Mouse (Mus musculus) heart, adult 2 months (tissue): ENCODE measurements around the gene Smg1. TPM values are rescaled to one million over a fixed set of nuclear protein-coding genes. Genes with fewer than 3 reads are reported as not detected.

Experiments used
- DNase-seq, 2 experiments: peaks; one replicate each; pipeline ENCODE4 v3.0.0; 2021
- H3K27ac ChIP-seq: fragments of 200-600 bp; 2 replicates; pipeline ENCODE4 v1.8.1; 2022
- H3K27me3 ChIP-seq: fragments of 200-500 bp; 2 replicates; pipeline ENCODE4 v1.6.1; 2012; ENCODE audit warnings: mild to moderate bottlenecking, low read length, inconsistent platforms, mixed read lengths; ENCODE audit not compliant: control insufficient read depth, insufficient read depth
- H3K36me3 ChIP-seq: fragments of 200-500 bp; 2 replicates; pipeline ENCODE4 v1.6.1; 2012; ENCODE audit warnings: low read length, inconsistent platforms; ENCODE audit not compliant: control insufficient read depth, insufficient read depth
- H3K4me1 ChIP-seq: fragments of 200-500 bp; 2 replicates; pipeline ENCODE4 v1.6.1; 2011; ENCODE audit warnings: low read length; ENCODE audit not compliant: control insufficient read depth, insufficient read depth
- H3K4me3 ChIP-seq: fragments of 200-600 bp; 2 replicates; pipeline ENCODE4 v1.8.1; 2022
- H3K79me2 ChIP-seq: fragments of 200-500 bp; replicated peaks from 2 replicates; pipeline ENCODE4 v1.6.1; 2012; ENCODE audit warnings: mild to moderate bottlenecking, inconsistent platforms, low read length, moderate library complexity, mixed read lengths; ENCODE audit not compliant: control insufficient read depth, insufficient read depth
- H3K9ac ChIP-seq: fragments of 200-500 bp; 2 replicates; pipeline ENCODE4 v1.6.1; 2012; ENCODE audit warnings: low read depth, mild to moderate bottlenecking, control low read depth, inconsistent platforms, low read length, mixed read lengths
- CTCF ChIP-seq: fragments of 200-600 bp; IDR thresholded peaks from 2 replicates; pipeline ENCODE4 v1.8.1; 2022; ENCODE audit warnings: antibody characterized with exemption, mild to moderate bottlenecking, moderate library complexity
- EP300 ChIP-seq: fragments of 200-500 bp; IDR thresholded peaks from 2 replicates; pipeline ENCODE4 v1.6.1; 2011; ENCODE audit warnings: low read depth, low read length, control low read depth; ENCODE audit not compliant: insufficient read depth
- POLR2A ChIP-seq: fragments of 200-500 bp; IDR thresholded peaks from 2 replicates; pipeline ENCODE4 v1.6.1; 2011; ENCODE audit warnings: mild to moderate bottlenecking, low read depth, low read length, control low read depth; ENCODE audit not compliant: insufficient read depth
- WGBS: fragments of 180-500 bp; shearing (Covaris S2); methylation state at CpG from one replicate; pipeline ENCODE4 v1.1.7; 2018; 5-methylcytosine and 5-hydroxymethylcytosine counted together
- intact Hi-C: fragments of 180-260 bp; cut with DNase I; formaldehyde crosslinking; loops from one replicate; pipeline ENCODE4 v1.15.1; 2025
- polyA plus RNA-seq: library from polyadenylated mRNA; depleted of rRNA; stranded (reverse); fragments of >200 nt; gene quantifications from 2 replicates; pipeline ENCODE4 v1.2.3, GENCODE M21; 2012
- total RNA-seq, 2 experiments: library from RNA; stranded (reverse); gene quantifications; 2 replicates each; pipeline ENCODE4 v1.2.3; 2021

The Smg1 gene
- total and polyA plus RNA-seq, 3 experiments = 12.6 to 32.4 (median 31.3) TPM

- no peak for TF ChIP-seq EP300
- no peak for TF ChIP-seq POLR2A
- TF ChIP-seq CTCF = no peak
- Histone ChIP-seq H3K79me2 (no peaks in the 10 kb centered on the region), H3K27me3 (no peaks in the 10 kb centered on the region), H3K36me3 (no peaks in the 10 kb centered on the region), H3K4me3 (no peak overlapping the region), H3K4me1 (no peaks in the 10 kb centered on the region), H3K27ac (no peak overlapping the region), H3K9ac (no peak overlapping the region)
- no peak for DNase-seq
- 46% methylated on average over 5 of the region's 5 CpGs for WGBS
- intact Hi-C loops = no loop called here
Measured at GRCm38 (mm10) chr7:118262409-118262808, 18.9 kb upstream of the Smg1 start.

DNA sequence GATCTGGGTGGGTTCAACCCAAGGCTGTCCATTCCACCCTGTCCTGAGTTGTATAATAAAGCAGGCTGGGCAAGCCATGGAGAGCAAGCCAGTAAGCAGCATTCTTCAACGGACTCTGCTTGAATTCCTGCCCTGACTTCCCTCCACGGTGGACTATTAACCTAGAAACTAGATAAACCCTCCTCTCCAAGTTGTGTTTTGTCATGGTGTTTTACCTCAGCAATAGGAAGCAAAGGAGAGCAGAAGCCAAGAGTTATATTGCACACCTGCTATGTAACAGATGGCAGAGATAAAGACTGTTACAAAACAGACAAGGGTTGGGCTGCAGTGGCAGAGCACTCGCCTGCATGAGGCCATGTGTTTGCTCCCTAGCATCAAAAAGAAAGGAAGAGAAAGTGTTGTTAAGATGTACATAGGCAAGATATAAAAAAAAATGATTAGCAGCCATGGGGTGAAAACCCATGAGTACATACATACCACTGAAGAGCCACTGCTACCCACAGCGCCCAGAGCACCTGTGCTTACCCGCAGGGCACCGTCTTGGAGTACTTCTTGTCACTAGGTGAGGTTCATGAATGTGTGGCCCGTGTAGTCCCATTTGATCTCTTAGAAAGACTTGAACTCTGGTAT is 16.3 kb upstream of the Smg1 start:
- TF ChIP-seq CTCF (no peak), EP300 (no peak), POLR2A (no peak)
- Histone ChIP-seq H3K27ac (no peak overlapping the region), H3K36me3 (no peaks in the 10 kb centered on the region), H3K79me2 (no peaks in the 10 kb centered on the region), H3K9ac (no peak overlapping the region), H3K4me1 (no peaks in the 10 kb centered on the region), H3K27me3 (no peaks in the 10 kb centered on the region), H3K4me3 (no peak overlapping the region)
- no peak for DNase-seq
- intact Hi-C loops = no loop called here
- 88% methylated on average over 7 of the region's 7 CpGs for WGBS

- Histone ChIP-seq H3K4me1 (no peaks in the 10 kb centered on the region; the same call in 1 of the 2 replicates), H3K79me2 (no peaks in the 10 kb centered on the region), H3K9ac (no peak overlapping the region), H3K36me3 (no peaks in the 10 kb centered on the region), H3K4me3 (no peak overlapping the region), H3K27ac (no peak overlapping the region), H3K27me3 (no peaks in the 10 kb centered on the region)
- no peak for DNase-seq
- TF ChIP-seq CTCF (no peak), EP300 (no peak), POLR2A (no peak)
- intact Hi-C loops = no loop called here
Measured at GRCm38 (mm10) chr7:118258451-118258850, 15.0 kb upstream of the Smg1 start.

DNA sequence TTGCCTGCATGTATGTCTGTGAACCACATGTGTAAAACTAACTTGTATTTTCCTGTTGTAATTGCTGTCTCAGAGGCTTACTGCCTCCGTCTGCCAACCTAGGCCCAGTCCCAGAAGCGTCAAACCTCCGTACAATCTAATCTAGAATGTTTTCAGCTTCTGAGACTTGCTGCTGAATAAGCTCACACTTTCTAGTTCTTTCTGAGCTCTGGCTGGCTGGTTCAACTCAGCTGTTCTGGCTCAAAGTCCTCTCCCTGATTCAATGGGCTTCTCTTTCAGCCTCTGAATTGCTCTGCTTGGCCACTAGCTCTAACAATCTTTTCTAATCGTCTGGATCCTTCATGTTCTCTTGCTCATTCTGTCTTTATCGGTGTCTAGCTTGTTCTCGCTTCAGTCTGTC is 13.3 kb upstream of the Smg1 start:
- no peak overlapping the region for H3K9ac ChIP-seq
- no peak for TF ChIP-seq CTCF
- TF ChIP-seq EP300 = no peak
- TF ChIP-seq POLR2A = no peak
- H3K36me3 ChIP-seq = peaks cover 2% of the 10 kb centered on the region; the same call in 1 of the 2 replicates
- H3K4me3 ChIP-seq = no peak overlapping the region
- H3K27me3 ChIP-seq = no peaks in the 10 kb centered on the region
- H3K4me1 ChIP-seq = peaks cover 2% of the 10 kb centered on the region
- WGBS = 52% methylated on average over 6 of the region's 6 CpGs
- H3K27ac ChIP-seq = peak overlapping the region; percentile 28
- intact Hi-C loops = no loop called here
- DNase-seq = no peak
- no peaks in the 10 kb centered on the region for H3K79me2 ChIP-seq

DNA sequence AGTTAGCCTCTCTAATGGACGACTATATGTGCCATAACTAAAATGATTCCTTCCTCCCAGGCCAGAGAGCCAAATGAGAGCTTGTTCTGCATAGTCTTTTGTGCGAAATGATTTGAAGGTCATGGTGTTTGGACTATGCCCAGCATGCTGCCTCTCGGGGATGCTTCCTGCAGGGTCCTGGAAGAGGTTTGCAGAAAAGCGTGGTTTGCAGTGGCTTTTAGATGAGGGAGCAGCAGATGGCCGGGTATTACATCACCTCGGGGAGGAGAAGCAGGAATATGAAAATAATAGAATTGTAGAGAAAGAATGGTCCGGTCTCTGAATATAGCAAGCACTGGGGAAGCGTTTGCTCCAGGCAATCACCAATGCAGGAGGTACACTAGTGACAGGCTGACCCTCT is 11.0 kb upstream of the Smg1 start:
- H3K4me3 ChIP-seq = no peak overlapping the region
- H3K79me2 ChIP-seq = no peaks in the 10 kb centered on the region
- intact Hi-C loops = no loop called here
- no peak for TF ChIP-seq CTCF
- no peak for TF ChIP-seq POLR2A
- no peak for TF ChIP-seq EP300
- H3K27me3 ChIP-seq = no peaks in the 10 kb centered on the region
- H3K36me3 ChIP-seq = peaks cover 5% of the 10 kb centered on the region; the same call in 1 of the 2 replicates
- peak overlapping the region; percentile 48; the same call in 1 of the 2 replicates for H3K27ac ChIP-seq
- peak; percentile 38 for DNase-seq
- no peak overlapping the region for H3K9ac ChIP-seq
- peaks cover 7% of the 10 kb centered on the region for H3K4me1 ChIP-seq
- WGBS = 41% methylated on average over 8 of the region's 8 CpGs

DNA sequence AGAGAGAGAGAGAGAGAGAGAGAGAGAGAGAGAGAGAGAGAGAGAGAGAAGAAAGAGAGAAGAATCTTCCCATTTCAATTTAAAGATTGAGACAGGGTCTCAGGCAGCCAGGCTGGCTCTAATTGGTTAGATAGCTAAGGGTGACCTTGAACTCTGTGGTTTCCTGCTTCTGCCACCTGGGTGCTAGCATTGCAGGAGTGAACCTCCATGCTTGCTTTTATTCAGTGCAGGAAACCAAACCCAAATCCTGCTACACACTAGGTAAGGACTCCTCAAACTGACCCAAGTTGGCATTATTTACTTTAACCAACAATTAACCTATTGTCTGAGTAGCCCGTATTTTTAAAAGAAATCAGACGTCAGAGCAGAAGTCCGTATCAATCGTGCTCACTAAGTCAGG is 10.5 kb upstream of the Smg1 start:
- TF ChIP-seq EP300 (no peak), CTCF (no peak), POLR2A (no peak)
- no peak for DNase-seq
- intact Hi-C loops = no loop called here
- Histone ChIP-seq H3K27ac (peak overlapping the region; percentile 48; the same call in 1 of the 2 replicates), H3K36me3 (peaks cover 5% of the 10 kb centered on the region; the same call in 1 of the 2 replicates), H3K9ac (no peak overlapping the region), H3K4me1 (peaks cover 7% of the 10 kb centered on the region), H3K4me3 (no peak overlapping the region), H3K79me2 (no peaks in the 10 kb centered on the region), H3K27me3 (no peaks in the 10 kb centered on the region)
- WGBS = 59% methylated on average over 4 of the region's 4 CpGs
